Mouse (Mus musculus) midbrain, embryonic 13.5 days (tissue): ENCODE results near the gene Enah. TPM values are rescaled to one million over a fixed set of nuclear protein-coding genes. Genes with fewer than 3 reads are reported as not detected.

Source experiments
- ATAC-seq: fragments of 200-750 bp; cut with Nextera tagmentation; 2 replicates; pipeline ENCODE4 v1.8.0; 2017; ENCODE audit warnings: mild to moderate bottlenecking, moderate TSS enrichment, moderate library complexity
- H3K27ac ChIP-seq: fragments of 300-500 bp; sonication (generic); 2 replicates; pipeline ENCODE4 v1.5.1; 2015; ENCODE audit warnings: inconsistent platforms, mild to moderate bottlenecking, moderate library complexity
- H3K27me3 ChIP-seq: fragments of 300-500 bp; sonication (generic); 2 replicates; pipeline ENCODE4 v1.6.1; 2015; ENCODE audit warnings: mild to moderate bottlenecking, inconsistent platforms
- H3K36me3 ChIP-seq: fragments of 300-500 bp; sonication (generic); 2 replicates; pipeline ENCODE4 v1.6.1; 2015; ENCODE audit warnings: mild to moderate bottlenecking, inconsistent platforms
- H3K4me1 ChIP-seq: fragments of 300-500 bp; sonication (generic); replicated peaks from 2 replicates; pipeline ENCODE4 v1.6.1; 2015; ENCODE audit warnings: inconsistent platforms
- H3K4me2 ChIP-seq: fragments of 300-500 bp; sonication (generic); replicated peaks from 2 replicates; pipeline ENCODE4 v1.6.1; 2015; ENCODE audit warnings: moderate library complexity, mild to moderate bottlenecking, inconsistent platforms
- H3K4me3 ChIP-seq: fragments of 300-500 bp; sonication (generic); replicated peaks from 2 replicates; pipeline ENCODE4 v1.5.1; 2015; ENCODE audit warnings: mild to moderate bottlenecking, inconsistent platforms
- H3K9ac ChIP-seq: fragments of 300-500 bp; sonication (generic); replicated peaks from 2 replicates; pipeline ENCODE4 v1.6.1; 2015; ENCODE audit warnings: mild to moderate bottlenecking, inconsistent platforms
- H3K9me3 ChIP-seq: fragments of 300-500 bp; sonication (generic); 2 replicates; pipeline ENCODE4 v1.6.1; 2016; ENCODE audit warnings: mild to moderate bottlenecking, inconsistent platforms
- WGBS: fragments of 180-500 bp; shearing (Covaris S2); methylation state at CpG from one replicate; pipeline ENCODE4 v1.1.7; 2015; 5-methylcytosine and 5-hydroxymethylcytosine counted together
- polyA plus RNA-seq: library from polyadenylated mRNA; unstranded; fragments of >200 nt; fragmentation: Nextera tagmentation; extraction: Ambion mirVana; gene quantifications from 2 replicates; pipeline ENCODE4 v1.2.1, GENCODE M21; 2015

Gene Enah
- polyA plus RNA-seq = 36.3 and 37.9 TPM in 2 replicates

DNA sequence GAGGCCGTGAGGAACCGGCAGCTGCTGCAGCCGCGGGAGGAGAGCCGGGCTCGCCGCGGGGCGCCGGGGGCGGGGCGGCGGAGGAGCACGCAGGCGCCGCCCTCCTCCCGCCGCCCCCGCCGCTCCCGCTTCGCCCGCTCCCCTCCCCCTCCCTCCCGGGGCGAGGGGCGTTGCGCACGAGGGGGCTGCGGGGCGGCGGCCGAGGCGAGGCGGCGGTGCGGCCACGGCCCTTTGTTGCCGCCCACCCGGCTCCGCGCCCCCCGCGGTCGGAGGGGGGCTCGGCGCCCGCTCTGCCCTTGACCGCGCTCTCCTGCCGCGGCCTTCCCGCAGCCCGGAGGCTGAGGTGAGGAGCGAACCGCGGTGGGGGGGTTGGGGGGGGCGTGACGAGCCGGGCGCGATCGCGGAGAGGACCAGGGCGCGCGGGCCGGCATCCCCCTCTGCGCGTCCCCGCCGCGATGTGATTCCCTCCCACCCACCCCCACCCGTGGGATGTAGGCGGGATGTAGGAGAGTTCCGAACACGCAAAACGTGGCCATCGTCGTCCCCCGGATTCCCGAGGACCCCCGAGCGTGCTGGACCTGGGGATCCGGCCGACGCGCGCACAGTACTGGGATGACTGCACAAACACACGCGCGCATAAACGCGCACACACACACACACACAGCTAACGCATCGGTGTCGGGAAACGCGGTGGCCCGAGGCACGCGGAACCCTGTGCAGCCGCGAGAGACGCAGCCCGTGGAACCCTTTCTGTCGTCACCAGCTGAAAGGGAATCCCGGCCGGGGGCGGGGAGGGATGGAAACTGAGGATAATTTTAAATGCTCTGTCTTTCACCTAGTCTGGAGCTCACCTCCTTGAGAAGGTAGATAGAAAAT lies at the start of gene Enah:
Gene Enah (minus strand): TSS at position 65 of the 876 bp plus-strand sequence.
- ATAC-seq = peak; percentile 88
- Histone ChIP-seq H3K4me1 (peaks cover 34% of the 10 kb centered on the region), H3K4me2 (peak within 1 kb of the TSS; percentile 70), H3K9ac (peak within 1 kb of the TSS; percentile 98), H3K27me3 (no peaks in the 10 kb centered on the region), H3K4me3 (peak within 1 kb of the TSS; percentile 93), H3K36me3 (no peaks in the 10 kb centered on the region), H3K27ac (peak within 1 kb of the TSS; percentile 99), H3K9me3 (no peaks in the 10 kb centered on the region)
- under 1% methylated on average over 80 of the region's 109 CpGs for WGBS

DNA sequence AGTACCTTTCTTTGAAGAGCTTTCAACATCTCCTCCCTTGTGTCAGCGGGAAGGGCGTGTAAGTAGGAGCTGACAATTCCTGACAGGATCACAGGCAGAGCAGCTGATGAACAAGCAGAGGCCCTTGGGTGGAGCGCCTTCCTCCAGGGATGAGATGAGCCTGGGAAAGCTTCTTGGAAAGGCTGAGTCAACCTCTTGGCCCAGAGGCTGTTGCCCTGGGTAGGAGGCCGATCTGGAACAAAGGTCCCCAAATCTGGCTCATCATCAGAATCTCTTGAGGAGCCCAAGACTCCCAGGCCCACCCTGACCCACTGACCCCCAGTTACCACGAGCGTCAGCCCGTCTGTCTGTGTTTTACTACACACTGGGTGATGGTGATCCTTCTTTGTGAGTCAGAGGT lies 48.3 kb upstream of the Enah start:
- 86% methylated on average over 7 of the region's 7 CpGs for WGBS
- Histone ChIP-seq H3K27ac (no peak overlapping the region), H3K9me3 (no peaks in the 10 kb centered on the region), H3K4me1 (no peaks in the 10 kb centered on the region), H3K27me3 (no peaks in the 10 kb centered on the region), H3K4me2 (no peak overlapping the region), H3K4me3 (no peak overlapping the region), H3K9ac (no peak overlapping the region), H3K36me3 (no peaks in the 10 kb centered on the region)
- no peak for ATAC-seq

DNA sequence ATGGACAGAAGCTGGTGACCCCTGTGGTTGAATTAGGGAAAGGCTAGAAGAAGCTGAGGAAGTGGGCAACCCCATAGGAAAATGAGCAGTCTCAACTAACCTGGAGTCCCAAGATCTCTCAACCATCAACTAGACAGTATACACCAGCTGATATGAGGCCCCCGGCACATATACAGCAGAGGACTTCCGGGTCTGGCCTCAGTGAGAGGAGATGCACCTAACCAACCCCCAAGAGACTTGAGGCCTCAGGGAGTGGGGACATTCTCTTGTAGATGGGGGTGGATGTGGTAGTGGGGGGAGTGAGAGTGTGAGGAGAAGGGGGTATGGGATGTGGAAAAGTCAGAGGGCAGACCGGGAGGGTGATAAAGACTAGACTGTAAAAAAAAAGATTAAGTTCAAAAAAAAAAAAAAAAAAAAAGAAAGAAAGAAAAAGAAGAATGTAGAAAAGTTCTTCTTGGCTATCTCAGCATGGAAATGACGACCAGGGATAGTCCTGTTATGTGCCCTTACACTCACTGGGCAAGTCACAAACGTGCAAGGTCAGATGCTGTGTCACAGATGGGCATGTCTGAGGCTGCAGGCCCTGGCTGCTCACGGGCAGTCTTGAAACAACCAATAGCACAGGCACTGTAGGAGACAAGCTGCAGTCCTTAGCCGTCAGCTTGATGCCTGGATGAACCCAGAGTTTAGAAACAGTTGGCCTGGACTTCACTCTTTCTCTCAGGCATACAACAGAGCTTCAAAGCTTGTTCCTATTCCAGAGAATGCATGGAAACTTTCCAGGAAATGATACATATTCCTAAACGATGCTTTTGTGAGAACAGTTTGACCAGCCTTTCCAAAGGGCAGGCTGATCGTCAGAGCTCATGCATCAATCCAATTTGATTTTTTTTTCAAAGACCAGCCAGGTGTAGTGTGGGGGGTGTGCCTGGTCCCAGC lies 47.0 kb upstream of the Enah start:
- Histone ChIP-seq H3K4me1 (no peaks in the 10 kb centered on the region), H3K4me2 (no peak overlapping the region), H3K36me3 (no peaks in the 10 kb centered on the region), H3K27me3 (no peaks in the 10 kb centered on the region), H3K27ac (no peak overlapping the region), H3K4me3 (no peak overlapping the region), H3K9me3 (no peaks in the 10 kb centered on the region), H3K9ac (no peak overlapping the region)
- no peak for ATAC-seq
- 78% methylated on average over 9 of the region's 9 CpGs for WGBS

DNA sequence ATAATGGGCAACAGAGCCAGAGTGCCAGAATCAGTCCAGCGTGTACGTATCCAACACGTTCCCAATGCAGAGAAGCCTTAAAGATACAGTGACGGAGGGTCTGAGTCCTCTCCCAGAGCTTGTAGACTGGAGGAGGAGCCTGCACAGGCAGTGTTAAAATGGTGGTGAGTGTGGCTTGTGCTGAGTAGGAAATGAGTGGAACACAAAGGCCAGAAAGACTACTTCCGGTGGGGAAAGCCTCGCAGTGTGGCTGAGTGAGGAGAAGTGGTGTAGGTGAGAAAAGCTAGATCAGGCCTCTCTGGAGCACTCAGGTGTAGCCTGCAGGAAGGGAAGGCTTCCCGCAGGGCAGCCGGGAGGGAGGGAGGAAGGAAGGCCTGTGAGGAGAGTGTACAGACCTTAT lies 43.9 kb upstream of the Enah start:
- no peaks in the 10 kb centered on the region for H3K27me3 ChIP-seq
- ATAC-seq = no peak
- no peaks in the 10 kb centered on the region for H3K4me1 ChIP-seq
- no peaks in the 10 kb centered on the region for H3K9me3 ChIP-seq
- H3K27ac ChIP-seq = no peak overlapping the region
- whole genome bisulfite sequencing = 76% methylated on average over 8 of the region's 8 CpGs
- no peak overlapping the region for H3K4me2 ChIP-seq
- H3K36me3 ChIP-seq = no peaks in the 10 kb centered on the region
- H3K9ac ChIP-seq = no peak overlapping the region
- H3K4me3 ChIP-seq = no peak overlapping the region

DNA sequence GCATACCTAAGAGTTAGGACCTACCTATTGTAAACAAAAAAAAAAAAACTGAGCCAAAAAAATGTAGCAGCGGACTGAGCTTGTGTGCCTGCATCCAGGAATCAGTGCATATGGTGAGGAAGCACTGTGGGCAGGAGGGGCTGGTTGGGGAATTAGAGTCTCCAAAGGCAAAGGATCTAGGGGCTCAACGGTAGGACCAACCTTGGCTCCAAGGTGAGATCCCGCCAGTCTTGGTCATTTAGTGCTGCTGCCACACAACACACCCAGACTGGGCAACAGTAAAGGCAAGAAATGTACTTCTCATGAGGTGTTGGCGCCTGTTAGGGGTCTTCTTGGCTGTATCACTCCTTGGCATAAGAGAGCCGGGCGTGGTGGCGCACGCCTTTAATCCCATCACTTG lies 43.0 kb upstream of the Enah start:
- WGBS = 94% methylated on average over 8 of the region's 8 CpGs
- Histone ChIP-seq H3K27ac (no peak overlapping the region), H3K27me3 (no peaks in the 10 kb centered on the region), H3K4me1 (peaks cover under 1% of the 10 kb centered on the region; the same call in 1 of the 2 replicates), H3K36me3 (no peaks in the 10 kb centered on the region), H3K4me3 (no peak overlapping the region), H3K4me2 (no peak overlapping the region), H3K9ac (no peak overlapping the region), H3K9me3 (no peaks in the 10 kb centered on the region)
- no peak for ATAC-seq

DNA sequence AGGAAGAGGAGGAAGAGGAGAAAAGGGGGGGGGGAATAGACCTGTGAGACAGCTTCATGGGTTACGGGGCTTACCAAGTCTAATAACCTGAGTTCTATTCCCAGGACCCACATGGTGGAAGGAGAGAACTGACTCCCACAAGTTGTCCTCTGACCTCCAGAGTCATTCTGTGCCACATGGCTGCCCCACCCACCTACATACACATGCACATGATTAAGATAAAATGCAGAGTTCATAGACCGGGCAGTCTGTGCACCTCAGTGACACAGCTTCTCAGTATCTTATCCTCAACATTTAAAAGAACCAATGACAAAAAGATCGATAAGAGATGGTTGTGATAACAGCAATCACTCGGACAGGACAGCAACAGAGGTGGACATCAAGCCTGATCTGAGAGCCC lies 41.4 kb upstream of the Enah start:
- peaks cover 4% of the 10 kb centered on the region; the same call in 1 of the 2 replicates for H3K4me1 ChIP-seq
- WGBS = 97% methylated on average over 4 of the region's 4 CpGs
- H3K27me3 ChIP-seq = no peaks in the 10 kb centered on the region
- no peak overlapping the region for H3K9ac ChIP-seq
- H3K9me3 ChIP-seq = no peaks in the 10 kb centered on the region
- ATAC-seq = no peak
- H3K27ac ChIP-seq = no peak overlapping the region
- no peak overlapping the region for H3K4me3 ChIP-seq
- no peaks in the 10 kb centered on the region for H3K36me3 ChIP-seq
- no peak overlapping the region for H3K4me2 ChIP-seq

DNA sequence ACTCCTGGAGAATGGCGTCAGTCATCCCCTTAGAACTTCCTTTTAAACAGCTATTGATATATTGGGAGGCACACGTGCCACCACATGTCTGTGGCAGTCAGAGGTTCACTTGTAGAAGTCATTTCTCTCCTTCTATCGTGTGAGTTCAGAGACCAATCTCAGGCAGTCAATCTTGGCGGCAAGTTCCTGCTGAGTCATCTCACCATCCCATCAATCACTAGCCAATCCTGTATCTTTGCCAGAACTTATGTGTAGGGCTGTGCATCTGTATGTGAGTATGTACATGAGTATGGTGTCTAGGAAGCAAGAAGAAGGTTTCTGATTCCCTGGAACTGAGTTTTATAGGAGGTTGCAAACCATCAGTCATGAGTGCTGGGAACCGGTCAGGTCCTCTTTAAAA lies 40.0 kb upstream of the Enah start:
- H3K27me3 ChIP-seq = no peaks in the 10 kb centered on the region
- no peaks in the 10 kb centered on the region for H3K36me3 ChIP-seq
- WGBS = 91% methylated on average over 5 of the region's 5 CpGs
- ATAC-seq = no peak
- no peak overlapping the region for H3K9ac ChIP-seq
- no peak overlapping the region for H3K4me2 ChIP-seq
- H3K4me3 ChIP-seq = no peak overlapping the region
- no peaks in the 10 kb centered on the region for H3K9me3 ChIP-seq
- no peak overlapping the region for H3K27ac ChIP-seq
- H3K4me1 ChIP-seq = peaks cover 4% of the 10 kb centered on the region; the same call in 1 of the 2 replicates

DNA sequence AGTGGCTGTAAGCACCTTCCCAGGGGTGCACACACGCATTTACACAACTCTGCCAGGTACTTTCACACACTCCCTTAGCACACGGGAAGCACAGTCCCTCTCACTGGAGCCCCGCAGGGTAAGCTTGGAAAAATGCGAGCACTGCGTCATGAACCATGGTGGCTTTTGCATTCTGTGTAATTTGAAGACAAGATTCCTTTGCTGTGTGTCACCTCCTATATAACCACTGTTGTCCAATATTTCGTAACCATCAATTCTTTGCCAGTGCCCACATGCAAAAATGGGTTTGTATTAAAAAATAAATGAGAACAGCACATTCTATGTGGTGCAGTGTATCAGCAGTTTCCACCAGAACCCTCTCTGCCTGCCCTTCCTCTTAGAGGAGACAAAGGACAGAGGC lies 38.2 kb upstream of the Enah start:
- no peak overlapping the region for H3K9ac ChIP-seq
- peaks cover 8% of the 10 kb centered on the region; the same call in 1 of the 2 replicates for H3K4me1 ChIP-seq
- no peak overlapping the region for H3K27ac ChIP-seq
- no peak overlapping the region for H3K4me2 ChIP-seq
- no peak for ATAC-seq
- H3K9me3 ChIP-seq = no peaks in the 10 kb centered on the region
- WGBS = 81% methylated on average over 6 of the region's 6 CpGs
- H3K27me3 ChIP-seq = no peaks in the 10 kb centered on the region
- no peak overlapping the region for H3K4me3 ChIP-seq
- H3K36me3 ChIP-seq = no peaks in the 10 kb centered on the region

DNA sequence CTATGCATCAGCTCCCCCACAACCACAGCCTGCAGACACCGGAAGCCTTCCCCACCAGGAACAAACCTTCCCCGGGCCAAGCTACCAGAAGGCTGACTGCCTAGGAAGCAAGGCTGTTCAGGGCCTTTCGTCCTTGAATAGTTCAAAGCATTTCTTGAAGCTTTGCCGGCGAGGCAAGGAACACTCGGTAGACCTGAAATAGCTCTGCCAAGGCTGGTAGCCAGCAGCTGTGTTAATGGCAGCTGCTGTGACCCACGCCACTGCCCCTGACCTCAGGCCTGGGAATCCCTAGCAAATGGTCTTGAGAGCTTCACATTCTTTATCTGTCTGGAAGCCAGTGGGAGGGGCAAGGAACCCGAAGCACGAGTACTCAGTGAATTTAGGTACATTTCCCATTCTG lies 35.3 kb upstream of the Enah start:
- Histone ChIP-seq H3K4me1 (peaks cover 11% of the 10 kb centered on the region; the same call in 1 of the 2 replicates), H3K36me3 (no peaks in the 10 kb centered on the region), H3K27ac (no peak overlapping the region), H3K9ac (no peak overlapping the region), H3K4me3 (no peak overlapping the region), H3K9me3 (no peaks in the 10 kb centered on the region), H3K27me3 (no peaks in the 10 kb centered on the region), H3K4me2 (no peak overlapping the region)
- WGBS = 66% methylated on average over 9 of the region's 9 CpGs
- no peak for ATAC-seq

DNA sequence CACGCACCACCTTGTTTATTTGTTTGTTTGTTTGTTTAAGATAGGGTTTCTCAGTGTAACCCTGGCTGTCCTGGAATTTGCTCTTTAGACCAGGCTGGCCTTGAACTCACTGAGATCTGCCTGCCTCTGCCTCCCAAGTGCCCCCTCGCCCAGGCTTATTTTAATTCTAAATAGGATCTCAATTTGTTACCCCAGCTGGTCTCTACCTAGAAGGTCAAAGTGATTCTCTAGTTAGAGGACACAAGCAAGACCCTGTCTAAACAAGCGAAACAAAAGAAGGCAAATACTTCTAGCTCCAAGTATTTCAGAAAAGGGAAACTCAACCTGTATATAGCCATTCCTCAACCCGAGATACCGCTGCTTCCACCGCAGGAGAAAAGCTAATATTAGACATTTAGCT lies 34.9 kb upstream of the Enah start:
- no peak for ATAC-seq
- no peaks in the 10 kb centered on the region for H3K27me3 ChIP-seq

DNA sequence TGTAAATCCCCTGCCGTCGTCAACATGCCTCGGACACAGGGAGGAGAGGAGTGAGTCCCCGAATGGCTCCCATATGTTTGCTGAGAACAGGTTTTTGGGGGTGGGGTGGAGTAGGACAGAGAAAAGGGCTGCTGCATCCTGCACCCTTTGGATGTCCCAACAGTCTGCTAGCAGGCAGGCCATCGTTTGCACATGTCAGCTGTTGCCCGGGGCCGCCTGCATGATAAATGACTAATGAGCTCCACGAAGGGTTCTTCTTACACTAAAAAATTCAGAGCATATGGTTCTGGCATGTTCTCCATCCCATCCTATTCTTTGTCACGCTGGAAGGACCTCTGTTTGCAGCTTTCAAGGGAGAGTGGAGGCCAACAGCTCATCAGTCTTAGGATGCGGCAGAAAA lies 33.2 kb upstream of the Enah start:
- Histone ChIP-seq H3K9me3 (no peaks in the 10 kb centered on the region), H3K4me3 (no peak overlapping the region), H3K9ac (no peak overlapping the region), H3K4me2 (no peak overlapping the region), H3K27ac (no peak overlapping the region), H3K27me3 (no peaks in the 10 kb centered on the region), H3K4me1 (peaks cover 11% of the 10 kb centered on the region; the same call in 1 of the 2 replicates), H3K36me3 (no peaks in the 10 kb centered on the region)
- WGBS = 47% methylated on average over 10 of the region's 10 CpGs
- 0 out of 2 replicates have a peak, but pooled peaks have one; percentile 40 for ATAC-seq

More for the DNA sequence above, 34.9 kb upstream of the Enah start:
- H3K4me3 ChIP-seq = no peak overlapping the region
- no peaks in the 10 kb centered on the region for H3K36me3 ChIP-seq
- H3K9ac ChIP-seq = no peak overlapping the region
- WGBS = 94% methylated on average over 6 of the region's 6 CpGs
- H3K9me3 ChIP-seq = no peaks in the 10 kb centered on the region
- H3K27ac ChIP-seq = no peak overlapping the region
- H3K4me2 ChIP-seq = no peak overlapping the region
- H3K4me1 ChIP-seq = peaks cover 11% of the 10 kb centered on the region; the same call in 1 of the 2 replicates

DNA sequence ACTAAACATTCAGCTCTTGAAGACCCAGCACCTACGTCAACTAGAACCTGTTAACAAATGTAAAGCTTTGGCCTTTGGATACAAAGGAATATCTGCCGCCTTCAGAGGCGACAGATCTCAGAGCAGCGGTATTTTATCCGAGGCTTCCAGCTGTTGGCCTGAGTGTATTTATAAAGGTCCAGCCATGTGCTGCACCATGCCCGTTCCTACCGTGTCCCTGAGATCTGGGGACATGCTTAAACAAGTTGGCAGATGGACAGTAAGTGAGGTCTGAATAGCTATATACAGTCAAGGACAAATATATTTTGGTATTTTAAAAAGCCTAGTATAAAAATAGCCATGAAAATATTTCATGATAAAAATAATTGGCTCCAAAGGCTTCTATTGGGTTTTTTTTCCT lies 32.6 kb upstream of the Enah start:
- ATAC-seq = no peak
- no peak overlapping the region for H3K4me2 ChIP-seq
- H3K27me3 ChIP-seq = no peaks in the 10 kb centered on the region
- peaks cover 6% of the 10 kb centered on the region; the same call in 1 of the 2 replicates for H3K4me1 ChIP-seq
- no peaks in the 10 kb centered on the region for H3K9me3 ChIP-seq
- WGBS = 77% methylated on average over 7 of the region's 7 CpGs
- no peak overlapping the region for H3K4me3 ChIP-seq
- no peak overlapping the region for H3K9ac ChIP-seq
- H3K27ac ChIP-seq = no peak overlapping the region
- no peaks in the 10 kb centered on the region for H3K36me3 ChIP-seq
